Mouse (Mus musculus): ENCODE results near the gene Klhl40.

DNA sequence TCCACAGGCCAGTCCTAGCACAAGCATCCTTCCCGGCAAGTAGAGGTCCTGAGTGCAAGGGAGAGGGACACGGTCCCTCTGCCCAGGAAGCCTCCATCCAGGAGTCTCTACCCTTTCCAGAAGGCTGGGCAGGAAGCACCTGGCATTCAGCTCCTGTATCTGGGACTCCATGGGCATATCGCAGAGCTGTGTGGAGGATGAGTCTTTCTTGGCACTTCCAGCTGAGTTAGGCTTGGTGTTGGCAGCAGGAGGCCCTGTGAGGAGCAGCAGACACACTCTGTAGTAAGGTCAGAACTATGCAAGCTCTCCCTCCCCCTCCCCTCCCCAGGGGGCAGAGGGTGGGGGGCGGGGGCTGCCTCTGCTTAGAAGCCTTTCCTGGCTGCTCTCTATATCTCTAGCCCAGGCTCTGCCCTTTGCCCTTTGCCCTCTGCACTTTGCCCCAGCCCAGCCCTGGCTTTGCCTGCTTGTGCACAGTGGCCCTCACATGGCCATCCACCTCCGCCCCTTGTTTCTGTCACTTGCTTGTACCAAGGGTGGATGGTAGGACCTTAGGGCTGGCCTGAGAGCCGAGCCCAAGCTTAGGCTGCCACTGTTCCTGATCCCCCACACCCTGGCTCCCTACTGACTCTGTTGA, 21.6 kb downstream of the Klhl40 start:
- no peak for TF ChIP-seq CTCF (IDR thresholded peaks at IDR 0.05; ENCODE audit: insufficient read depth, low read depth, low read length)
- no peak for TF ChIP-seq POLR2A (IDR thresholded peaks at IDR 0.05; ENCODE audit: insufficient read depth, low read depth, low read length)
